Mouse (Mus musculus) gastrocnemius, postnatal 36 days (tissue): ENCODE results near the gene Ramp2. TPM values are rescaled to one million over a fixed set of nuclear protein-coding genes. Genes with fewer than 3 reads are reported as not detected.

Experiments used
- DNase-seq, 2 experiments: peaks; one replicate each; pipeline ENCODE4 v3.0.0; 2022
- intact Hi-C: fragments of 180-260 bp; cut with DNase I; formaldehyde crosslinking; loops from one replicate; pipeline ENCODE4 v1.15.1; 2025
- total RNA-seq, 2 experiments: library from RNA; stranded (reverse); gene quantifications; 2 replicates each; pipeline ENCODE4 v1.2.3; 2021

The Ramp2 gene
- total RNA-seq, 2 experiments from 2014 or later: 35.3 to 38.3 TPM

GRCm38 (mm10) chr11:101302004-101302798 lies 56.4 kb downstream of the Ramp2 start, which contains the start of gene Becn1:
Gene Becn1 (minus strand): TSS chr11:101302286.
- intact Hi-C loops: loop anchor here (2.0 kb wide), 1 partner anchor 87 kb away; no protein-coding TSS in a partner anchor
- DNase-seq: peak; percentile 93 to 94

- no peak for DNase-seq
- intact Hi-C loops: no loop called here
Observed at GRCm38 (mm10) chr11:101307744-101308143, 61.9 kb downstream of the Ramp2 start.

Other genes with a start within 250 kb of the Ramp2 start
- 10 to 100 TPM; 55.7 to 57.7 TPM for gene Atp6v0a1, start 236.6 kb upstream of the Ramp2 start, total RNA-seq
- gene Naglu, start 176.0 kb upstream of the Ramp2 start, total RNA-seq: 1 to 10 TPM; 3.2 to 3.5 TPM
- gene Hsd17b1, start 167.6 kb upstream of the Ramp2 start, total RNA-seq: not detected
- gene Coasy, start 163.5 kb upstream of the Ramp2 start, total RNA-seq: 1 to 10 TPM; 8.0 to 8.9 TPM
- gene Mlx, start 158.8 kb upstream of the Ramp2 start, total RNA-seq: 10 to 100 TPM in 1 of 2 experiments, 1 to 10 TPM in 1; 8.8 to 12.4 TPM
- gene Psmc3ip, start 150.6 kb upstream of the Ramp2 start, total RNA-seq: 1 to 10 TPM; 1.6 to 2.1 TPM
- 10 to 100 TPM; 29.6 to 29.7 TPM for gene Retreg3, start 126.1 kb upstream of the Ramp2 start, total RNA-seq
- 10 to 100 TPM; 23.9 TPM for gene Tubg1, start 126.1 kb upstream of the Ramp2 start, total RNA-seq
- 1 to 10 TPM; 2.3 to 2.6 TPM for gene Tubg2, start 90.1 kb upstream of the Ramp2 start, total RNA-seq
- 1 to 10 TPM; 1.1 to 2.1 TPM for gene Cntnap1, start 75.5 kb upstream of the Ramp2 start, total RNA-seq
- gene Plekhh3, start 74.7 kb upstream of the Ramp2 start, total RNA-seq: 10 to 100 TPM; 22.4 to 27.6 TPM
- gene Ccr10, start 70.6 kb upstream of the Ramp2 start, total RNA-seq: not detected
- gene Ezh1, start 19.6 kb upstream of the Ramp2 start, total RNA-seq: 10 to 100 TPM; 20.5 to 23.8 TPM
- gene Vps25, start 7.7 kb downstream of the Ramp2 start, total RNA-seq: 10 to 100 TPM; 36.2 to 39.4 TPM
- gene Wnk4, start 14.5 kb downstream of the Ramp2 start, total RNA-seq: under 1 TPM; 0.10 to 0.15 TPM
- under 1 TPM; 0.10 to 0.15 TPM for gene Cntd1, start 33.0 kb downstream of the Ramp2 start, total RNA-seq
- gene Coa3, start 33.1 kb downstream of the Ramp2 start, total RNA-seq: 10 to 100 TPM; 64.3 to 71.4 TPM
- 10 to 100 TPM; 73.9 to 78.0 TPM for gene Becn1, start 56.3 kb downstream of the Ramp2 start, total RNA-seq
- 10 to 100 TPM; 54.1 to 57.8 TPM for gene Psme3, start 70.2 kb downstream of the Ramp2 start, total RNA-seq
- gene Aoc2, start 79.0 kb downstream of the Ramp2 start, total RNA-seq: 1 to 10 TPM in 1 of 2 experiments, under 1 TPM in 1; 0.92 to 1.2 TPM
- gene Aoc3, start 84.6 kb downstream of the Ramp2 start, total RNA-seq: 1 to 10 TPM; 4.7 to 7.1 TPM
- not detected for gene G6pc, start 121.5 kb downstream of the Ramp2 start, total RNA-seq
- gene Aarsd1, start 171.6 kb downstream of the Ramp2 start, total RNA-seq: 10 to 100 TPM; 10.5 to 19.4 TPM
- gene Gm27029, start 178.8 kb downstream of the Ramp2 start, total RNA-seq: 10 to 100 TPM in 1 of 2 experiments, 1 to 10 TPM in 1; 8.1 to 13.0 TPM
- 1 to 10 TPM; 6.7 to 7.9 TPM for gene Rundc1, start 179.1 kb downstream of the Ramp2 start, total RNA-seq
- 100 to 1,000 TPM in 1 of 2 experiments, 10 to 100 TPM in 1; 83.5 to 111 TPM for gene Ptges3l, start 179.3 kb downstream of the Ramp2 start, total RNA-seq
- 10 to 100 TPM; 35.1 to 42.1 TPM for gene Rpl27, start 196.3 kb downstream of the Ramp2 start, total RNA-seq
- gene Ifi35, start 202.4 kb downstream of the Ramp2 start, total RNA-seq: 10 to 100 TPM in 1 of 2 experiments, 1 to 10 TPM in 1; 9.1 to 13.0 TPM
- gene Rnd2, start 219.0 kb downstream of the Ramp2 start, total RNA-seq: 1 to 10 TPM; 2.8 to 3.0 TPM
- 10 to 100 TPM; 11.5 to 12.3 TPM for gene Vat1, start 220.2 kb downstream of the Ramp2 start, total RNA-seq